Mouse (Mus musculus) thymus, postnatal 14 days (tissue): ENCODE results near the gene Cux2.
A peak's percentile ranks its signal among the peaks of the same experiment; 100 is the strongest.

ENCODE experiments used
- DNase-seq: peaks from one replicate; pipeline ENCODE4 v3.0.0; 2021

Gene Cux2

GRCm38 (mm10) chr5:122050017-122050831, at the start of gene Cux2:
Cux2 (minus strand) TSS chr5:122050102.
- DNase-seq, result peak; percentile 61

GRCm38 (mm10) chr5:122094439-122094838, 44.5 kb upstream of the Cux2 start:
- DNase-seq, result no peak

- DNase-seq, result no peak
These were observed 43.8 kb upstream of the Cux2 start for GRCm38 (mm10) chr5:122093734-122094133.

GRCm38 (mm10) chr5:122092794-122093193, 42.9 kb upstream of the Cux2 start:
- DNase-seq, result no peak

- peak; percentile 75 for DNase-seq
These were observed 41.2 kb upstream of the Cux2 start for GRCm38 (mm10) chr5:122091070-122091469.

- no peak for DNase-seq
These were observed 39.8 kb upstream of the Cux2 start for GRCm38 (mm10) chr5:122089664-122090063.

GRCm38 (mm10) chr5:122088917-122089316, 39.0 kb upstream of the Cux2 start:
- DNase-seq, result peak; percentile 79

GRCm38 (mm10) chr5:122086121-122086520, 36.2 kb upstream of the Cux2 start:
- no peak for DNase-seq

GRCm38 (mm10) chr5:122085291-122085690, 35.4 kb upstream of the Cux2 start:
- DNase-seq, result no peak

GRCm38 (mm10) chr5:122084470-122084869, 34.6 kb upstream of the Cux2 start:
- DNase-seq, result no peak

GRCm38 (mm10) chr5:122083282-122083681, 33.4 kb upstream of the Cux2 start:
- no peak for DNase-seq

- no peak for DNase-seq
These were observed 31.6 kb upstream of the Cux2 start for GRCm38 (mm10) chr5:122081471-122081870.

GRCm38 (mm10) chr5:122080930-122081329, 31.0 kb upstream of the Cux2 start:
- no peak for DNase-seq

- no peak for DNase-seq
These were observed 29.9 kb upstream of the Cux2 start for GRCm38 (mm10) chr5:122079796-122080195.

GRCm38 (mm10) chr5:122077244-122077643, 27.3 kb upstream of the Cux2 start:
- DNase-seq, result no peak

GRCm38 (mm10) chr5:122075736-122076135, 25.8 kb upstream of the Cux2 start:
- no peak for DNase-seq

- DNase-seq, result no peak
These were observed 22.1 kb upstream of the Cux2 start for GRCm38 (mm10) chr5:122071997-122072396.

GRCm38 (mm10) chr5:122070963-122071800, 21.3 kb upstream of the Cux2 start:
- no peak for DNase-seq

- no peak for DNase-seq
These were observed 18.7 kb upstream of the Cux2 start for GRCm38 (mm10) chr5:122068563-122068962.

- no peak for DNase-seq
These were observed 13.5 kb upstream of the Cux2 start for GRCm38 (mm10) chr5:122063204-122063933.

GRCm38 (mm10) chr5:122062479-122062878, 12.6 kb upstream of the Cux2 start:
- no peak for DNase-seq

GRCm38 (mm10) chr5:122060767-122061333, 10.9 kb upstream of the Cux2 start:
- no peak for DNase-seq
